Mouse (Mus musculus): Measurements from ENCODE around the gene Gm20388.

Gene Gm20388

GRCm38 (mm10) chr8:120309326-120309725 lies 398.7 kb downstream of the Gm20388 start:
- no peak for DNase-seq (ENCODE audit: extremely low spot score, low spot score)

- DNase-seq (ENCODE audit: extremely low spot score, low spot score): no peak
Observed at GRCm38 (mm10) chr8:120310063-120310462, 399.4 kb downstream of the Gm20388 start.

GRCm38 (mm10) chr8:120312452-120312851 lies 401.8 kb downstream of the Gm20388 start:
- no peak for DNase-seq (ENCODE audit: extremely low spot score, low spot score)

GRCm38 (mm10) chr8:120313674-120314073 lies 403.0 kb downstream of the Gm20388 start:
- DNase-seq (ENCODE audit: extremely low spot score, low spot score): no peak

GRCm38 (mm10) chr8:120314932-120315331 lies 404.3 kb downstream of the Gm20388 start:
- DNase-seq (ENCODE audit: extremely low spot score, low spot score): no peak

- DNase-seq (ENCODE audit: extremely low spot score, low spot score): no peak
Observed at GRCm38 (mm10) chr8:120315644-120316043, 405.0 kb downstream of the Gm20388 start.

GRCm38 (mm10) chr8:120316707-120317106 lies 406.1 kb downstream of the Gm20388 start:
- no peak for DNase-seq (ENCODE audit: extremely low spot score, low spot score)

- DNase-seq (ENCODE audit: extremely low spot score, low spot score): no peak
Observed at GRCm38 (mm10) chr8:120317118-120317824, 406.6 kb downstream of the Gm20388 start.

- no peak for DNase-seq (ENCODE audit: extremely low spot score, low spot score)
Observed at GRCm38 (mm10) chr8:120318476-120318991, 407.9 kb downstream of the Gm20388 start.

- peak; percentile 83 for DNase-seq (ENCODE audit: extremely low spot score, low spot score)
Observed at GRCm38 (mm10) chr8:120319449-120319848, 408.8 kb downstream of the Gm20388 start.

- no peak for DNase-seq (ENCODE audit: extremely low spot score, low spot score)
Observed at GRCm38 (mm10) chr8:120320146-120320545, 409.5 kb downstream of the Gm20388 start.

- DNase-seq (ENCODE audit: extremely low spot score, low spot score): peak; percentile 37
Observed at GRCm38 (mm10) chr8:120321724-120322123, 411.1 kb downstream of the Gm20388 start.

GRCm38 (mm10) chr8:120322956-120323448 lies 412.4 kb downstream of the Gm20388 start:
- peak; percentile 82 for DNase-seq (ENCODE audit: extremely low spot score, low spot score)

- DNase-seq (ENCODE audit: extremely low spot score, low spot score): no peak
Observed at GRCm38 (mm10) chr8:120324555-120324954, 413.9 kb downstream of the Gm20388 start.

- DNase-seq (ENCODE audit: extremely low spot score, low spot score): no peak
Observed at GRCm38 (mm10) chr8:120325172-120325767, 414.6 kb downstream of the Gm20388 start.

- DNase-seq (ENCODE audit: extremely low spot score, low spot score): no peak
Observed at GRCm38 (mm10) chr8:120327131-120327554, 416.5 kb downstream of the Gm20388 start.

- no peak for DNase-seq (ENCODE audit: extremely low spot score, low spot score)
Observed at GRCm38 (mm10) chr8:120328361-120329022, 417.9 kb downstream of the Gm20388 start.

- DNase-seq (ENCODE audit: extremely low spot score, low spot score): no peak
Observed at GRCm38 (mm10) chr8:120329030-120329748, 418.5 kb downstream of the Gm20388 start.

GRCm38 (mm10) chr8:120331027-120331426 lies 420.4 kb downstream of the Gm20388 start:
- no peak for DNase-seq (ENCODE audit: extremely low spot score, low spot score)

GRCm38 (mm10) chr8:120332379-120333229 lies 422.0 kb downstream of the Gm20388 start:
- DNase-seq (ENCODE audit: extremely low spot score, low spot score): no peak
